Mouse (Mus musculus) midbrain, embryonic 14.5 days (tissue): Measurements from ENCODE around the gene Brat1. TPM values are rescaled to one million over a fixed set of nuclear protein-coding genes. Genes with fewer than 3 reads are reported as not detected.

Source experiments
- ATAC-seq: fragments of 200-750 bp; cut with Nextera tagmentation; 2 replicates; pipeline ENCODE4 v1.8.0; 2017; ENCODE audit warnings: moderate number of reproducible peaks, moderate library complexity; ENCODE audit not compliant: low FRiP score, low TSS enrichment
- DNase-seq: peaks from one replicate; pipeline ENCODE4 v3.0.0-alpha.2; 2015
- H3K27ac ChIP-seq: fragments of 300-500 bp; sonication (generic); replicated peaks from 2 replicates; pipeline ENCODE4 v1.5.1; 2014; ENCODE audit warnings: mild to moderate bottlenecking, low read depth, low read length, moderate library complexity
- H3K27me3 ChIP-seq: fragments of 300-500 bp; sonication (generic); 2 replicates; pipeline ENCODE4 v1.6.1; 2014; ENCODE audit warnings: low read length, control low read depth, mixed read lengths; ENCODE audit not compliant: control insufficient read depth, insufficient read depth
- H3K36me3 ChIP-seq: fragments of 300-500 bp; sonication (generic); 2 replicates; pipeline ENCODE4 v1.6.1; 2014; ENCODE audit warnings: low read length, control low read depth; ENCODE audit not compliant: control insufficient read depth, insufficient read depth
- H3K4me1 ChIP-seq: fragments of 300-500 bp; sonication (generic); 2 replicates; pipeline ENCODE4 v1.6.1; 2014; ENCODE audit warnings: mild to moderate bottlenecking, antibody characterized with exemption, low read length, control low read depth; ENCODE audit not compliant: control insufficient read depth, insufficient read depth
- H3K4me2 ChIP-seq: fragments of 300-500 bp; sonication (generic); 2 replicates; pipeline ENCODE4 v1.6.1; 2014; ENCODE audit warnings: mild to moderate bottlenecking, low read length, moderate library complexity
- H3K4me3 ChIP-seq: fragments of 300-500 bp; sonication (generic); replicated peaks from 2 replicates; pipeline ENCODE4 v1.5.1; 2014; ENCODE audit warnings: low read depth, low read length
- H3K9ac ChIP-seq: fragments of 300-500 bp; sonication (generic); replicated peaks from 2 replicates; pipeline ENCODE4 v1.6.1; 2014; ENCODE audit warnings: mild to moderate bottlenecking, low read length, moderate library complexity
- H3K9me3 ChIP-seq: fragments of 300-500 bp; sonication (generic); 2 replicates; pipeline ENCODE4 v1.6.1; 2016; ENCODE audit warnings: low read length, control low read depth, mixed read lengths; ENCODE audit not compliant: control insufficient read depth
- WGBS: fragments of 180-500 bp; shearing (Covaris S2); extraction: QIAGEN DNeasy Blood & Tissue Kit; methylation state at CpG from one replicate; pipeline ENCODE4 v1.1.7; 2014; 5-methylcytosine and 5-hydroxymethylcytosine counted together
- polyA plus RNA-seq: library from polyadenylated mRNA; unstranded; fragments of >200 nt; fragmentation: Nextera tagmentation; extraction: Ambion mirVana; gene quantifications from 2 replicates; pipeline ENCODE4 v1.2.1, GENCODE M21; 2014

Brat1 gene
- polyA plus RNA-seq, 1 experiment from 2014 or later = 19.0 TPM

- 82% methylated on average over 10 of the region's 10 CpGs for WGBS
Observed at GRCm38 (mm10) chr5:140748425-140748824, 43.6 kb downstream of the Brat1 start.

GRCm38 (mm10) chr5:140749062-140749875 is 44.5 kb downstream of the Brat1 start:
- 18% methylated on average over 12 of the region's 12 CpGs for WGBS

More at GRCm38 (mm10) chr5:140748425-140748824, 43.6 kb downstream of the Brat1 start:
- Histone ChIP-seq H3K4me3 (no peak overlapping the region), H3K9me3 (no peaks in the 10 kb centered on the region), H3K4me2 (no peak overlapping the region), H3K27me3 (no peaks in the 10 kb centered on the region), H3K4me1 (no peaks in the 10 kb centered on the region), H3K9ac (no peak overlapping the region), H3K36me3 (no peaks in the 10 kb centered on the region), H3K27ac (no peak overlapping the region)
- ATAC-seq (no peak), DNase-seq (no peak)

DNA sequence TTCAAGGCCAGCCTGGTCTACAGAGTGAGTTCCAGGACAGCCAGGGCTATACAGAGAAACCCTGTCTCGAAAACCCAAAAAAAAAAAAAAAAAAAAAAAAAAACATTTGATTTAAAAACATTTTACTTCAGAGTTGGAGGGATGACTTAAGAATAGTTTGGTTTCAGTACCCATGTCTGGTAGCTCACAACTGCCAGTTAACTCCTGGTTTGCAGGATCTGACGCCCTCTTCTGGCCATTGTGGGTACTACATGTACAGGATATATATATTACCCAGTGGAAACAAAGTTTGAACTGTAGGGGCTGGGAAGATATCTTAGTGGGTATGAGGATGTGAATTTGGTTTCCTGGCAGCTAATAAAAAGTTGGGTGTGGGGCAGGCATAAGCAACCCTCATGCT is 46.1 kb downstream of the Brat1 start:
- no peaks in the 10 kb centered on the region for H3K27me3 ChIP-seq
- DNase-seq (peak; percentile 41), ATAC-seq (no peak)
- H3K4me3 ChIP-seq = no peak overlapping the region
- no peaks in the 10 kb centered on the region for H3K36me3 ChIP-seq
- no peak overlapping the region for H3K4me2 ChIP-seq
- H3K4me1 ChIP-seq = no peaks in the 10 kb centered on the region
- no peaks in the 10 kb centered on the region for H3K9me3 ChIP-seq
- no peak overlapping the region for H3K27ac ChIP-seq
- no peak overlapping the region for H3K9ac ChIP-seq
- WGBS = 0% methylated on average over 1 of the region's 2 CpGs

More at GRCm38 (mm10) chr5:140749062-140749875, 44.5 kb downstream of the Brat1 start:
- Histone ChIP-seq H3K9ac (no peak overlapping the region; the same call in 1 of the 2 replicates), H3K4me2 (peak overlapping the region; percentile 46), H3K4me3 (0 out of 2 replicates have a peak overlapping the region, but pooled peaks have one; percentile 8), H3K9me3 (no peaks in the 10 kb centered on the region), H3K4me1 (no peaks in the 10 kb centered on the region), H3K27me3 (no peaks in the 10 kb centered on the region), H3K27ac (0 out of 2 replicates have a peak overlapping the region, but pooled peaks have one; percentile 22), H3K36me3 (no peaks in the 10 kb centered on the region)
- peak; percentile 71; the same call in 1 of the 2 replicates for ATAC-seq
- peak; percentile 89 for DNase-seq

DNA sequence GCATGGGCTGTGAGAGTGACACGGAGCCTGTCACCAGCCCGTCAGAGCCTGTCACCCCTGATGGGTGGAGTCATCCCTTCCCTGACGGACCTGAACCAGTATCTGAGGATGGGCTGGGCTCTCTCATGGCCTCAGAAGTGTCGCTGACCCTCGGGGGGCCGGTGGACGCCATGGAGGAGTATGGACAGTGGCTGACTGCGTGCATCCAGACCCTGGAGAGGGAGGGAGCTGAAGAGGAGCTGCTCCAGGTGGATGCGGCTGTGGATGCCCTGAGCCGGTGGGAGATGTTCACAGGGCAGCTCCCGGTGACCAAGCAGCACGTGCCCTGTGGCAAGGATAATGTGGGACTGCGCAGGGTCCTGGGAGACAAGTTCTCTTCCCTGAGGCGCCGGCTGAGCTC is 47.2 kb downstream of the Brat1 start:
- DNase-seq = no peak
- Histone ChIP-seq H3K9ac (no peak overlapping the region), H3K36me3 (peaks cover 2% of the 10 kb centered on the region), H3K9me3 (no peaks in the 10 kb centered on the region), H3K4me1 (no peaks in the 10 kb centered on the region), H3K27me3 (no peaks in the 10 kb centered on the region), H3K4me3 (no peak overlapping the region), H3K4me2 (no peak overlapping the region), H3K27ac (no peak overlapping the region)
- 93% methylated on average over 15 of the region's 15 CpGs for WGBS
- ATAC-seq = no peak

GRCm38 (mm10) chr5:140752639-140753038 is 47.8 kb downstream of the Brat1 start:
- no peak overlapping the region for H3K4me2 ChIP-seq
- H3K27me3 ChIP-seq = no peaks in the 10 kb centered on the region
- DNase-seq (no peak), ATAC-seq (no peak)
- H3K27ac ChIP-seq = no peak overlapping the region
- peaks cover 5% of the 10 kb centered on the region for H3K36me3 ChIP-seq
- no peak overlapping the region for H3K9ac ChIP-seq
- no peaks in the 10 kb centered on the region for H3K9me3 ChIP-seq
- 93% methylated on average over 3 of the region's 3 CpGs for WGBS
- no peak overlapping the region for H3K4me3 ChIP-seq
- H3K4me1 ChIP-seq = no peaks in the 10 kb centered on the region

- Histone ChIP-seq H3K36me3 (peaks cover 8% of the 10 kb centered on the region), H3K4me2 (no peak overlapping the region), H3K9ac (no peak overlapping the region), H3K4me3 (no peak overlapping the region), H3K9me3 (no peaks in the 10 kb centered on the region), H3K27me3 (no peaks in the 10 kb centered on the region), H3K4me1 (no peaks in the 10 kb centered on the region), H3K27ac (no peak overlapping the region; the same call in 1 of the 2 replicates)
- 57% methylated on average over 5 of the region's 5 CpGs for WGBS
- ATAC-seq (no peak), DNase-seq (no peak)
Observed at GRCm38 (mm10) chr5:140753223-140753622, 48.4 kb downstream of the Brat1 start.

GRCm38 (mm10) chr5:140758864-140759263 is 54.1 kb downstream of the Brat1 start:
- H3K9ac ChIP-seq = no peak overlapping the region
- no peaks in the 10 kb centered on the region for H3K9me3 ChIP-seq
- H3K4me3 ChIP-seq = no peak overlapping the region
- no peak overlapping the region for H3K27ac ChIP-seq
- 67% methylated on average over 8 of the region's 8 CpGs for WGBS
- no peaks in the 10 kb centered on the region for H3K4me1 ChIP-seq
- no peak for ATAC-seq
- H3K27me3 ChIP-seq = no peaks in the 10 kb centered on the region
- DNase-seq = no peak
- peaks cover 44% of the 10 kb centered on the region for H3K36me3 ChIP-seq
- no peak overlapping the region for H3K4me2 ChIP-seq

DNA sequence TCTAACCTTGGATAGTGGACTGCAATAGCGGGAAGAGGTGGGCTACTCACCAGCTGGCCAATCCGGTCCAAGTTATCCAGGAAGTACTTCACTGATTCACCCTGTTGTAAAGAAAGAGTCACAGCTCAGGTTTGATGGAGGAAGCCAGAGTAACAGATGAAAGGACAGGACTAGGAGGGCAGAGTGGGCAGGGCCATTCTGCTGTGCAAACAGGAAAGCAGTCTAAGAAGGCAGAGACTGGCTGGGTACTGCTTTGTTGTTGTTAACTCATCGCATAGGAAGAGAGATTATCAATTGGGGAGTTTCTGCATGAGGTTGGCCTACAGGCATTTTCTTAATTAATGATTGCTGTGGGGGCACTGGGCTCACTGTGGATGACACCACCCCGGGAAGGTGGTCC is 57.7 kb downstream of the Brat1 start:
- H3K27me3 ChIP-seq = no peaks in the 10 kb centered on the region
- DNase-seq (no peak), ATAC-seq (no peak)
- 91% methylated on average over 4 of the region's 4 CpGs for WGBS
- H3K9ac ChIP-seq = no peak overlapping the region
- no peak overlapping the region for H3K4me2 ChIP-seq
- no peaks in the 10 kb centered on the region for H3K4me1 ChIP-seq
- no peaks in the 10 kb centered on the region for H3K9me3 ChIP-seq
- peaks cover 39% of the 10 kb centered on the region for H3K36me3 ChIP-seq
- H3K27ac ChIP-seq = no peak overlapping the region
- no peak overlapping the region for H3K4me3 ChIP-seq
